Mouse (Mus musculus) embryonic fibroblast, embryonic 13.5 days (primary cell): Measurements from ENCODE around the gene Atn1.
A peak's percentile ranks its signal among the peaks of the same experiment; 100 is the strongest.

Experiments used
- CTCF ChIP-seq: IDR thresholded peaks from 2 replicates; pipeline ENCODE4 v1.5.1; 2011; ENCODE audit warnings: mild to moderate bottlenecking, control low read depth, low read length, moderate library complexity, borderline replicate concordance; ENCODE audit not compliant: insufficient read depth
- POLR2A ChIP-seq: IDR thresholded peaks from 2 replicates; pipeline ENCODE4 v1.6.1; 2011; ENCODE audit warnings: low read depth, mild to moderate bottlenecking, control low read depth, low read length, moderate library complexity

DNA sequence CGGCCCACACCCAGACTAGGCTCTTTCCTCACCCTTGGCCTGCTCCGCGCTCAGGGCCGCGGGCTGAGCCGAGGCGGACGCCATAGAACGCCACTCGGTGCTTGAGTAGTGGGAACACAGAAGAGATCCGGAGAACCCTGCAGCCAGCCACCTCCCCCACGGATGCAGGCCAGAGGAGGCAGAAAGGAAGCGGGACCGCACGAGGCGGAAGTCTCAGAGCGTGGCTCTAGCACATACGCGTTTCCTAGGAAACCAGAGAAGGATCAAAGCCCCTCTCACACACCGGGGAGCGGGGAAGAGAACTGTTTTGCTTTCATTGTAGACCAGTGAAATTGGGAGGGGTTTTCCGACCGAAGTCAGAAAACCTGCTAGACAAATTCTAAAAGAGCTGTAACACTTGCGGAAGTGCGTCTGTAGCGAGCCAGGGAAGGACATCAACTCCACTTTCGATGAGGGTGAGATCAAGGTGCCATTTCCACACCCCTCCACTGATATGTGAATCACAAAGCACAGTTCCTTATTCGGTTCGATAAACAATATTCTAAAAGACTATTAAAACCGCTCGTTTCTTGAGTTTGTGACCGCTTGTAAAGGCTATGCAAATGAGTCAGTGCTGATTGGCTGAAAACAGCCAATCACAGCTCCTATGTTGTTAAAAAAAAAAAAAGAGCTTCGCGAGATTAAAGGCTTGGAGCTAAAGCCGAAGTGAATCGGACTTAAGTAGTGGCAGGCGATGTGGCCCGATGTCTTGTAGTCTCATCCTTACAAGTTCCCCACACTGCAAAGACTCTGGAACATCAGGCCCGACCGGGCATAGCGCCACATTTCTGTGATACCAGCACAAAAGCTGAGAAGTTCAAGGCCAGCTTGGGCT is 15.2 kb downstream of the Atn1 start, which contains the start of gene Grcc10:
- TF ChIP-seq POLR2A (peak; percentile 96), CTCF (no peak)
